Mouse (Mus musculus): ENCODE data around the gene Fam193a. TPM values are rescaled to one million over a fixed set of nuclear protein-coding genes. Genes with fewer than 3 reads are reported as not detected.

Fam193a gene
- total RNA-seq, 2 experiments from 2014 or later, result 41.3 to 42.7 TPM

GRCm38 (mm10) chr5:34381700-34382099 lies 12.0 kb downstream of the Fam193a start:
- DNase-seq, result no peak

GRCm38 (mm10) chr5:34385616-34386015 lies 15.9 kb downstream of the Fam193a start:
- DNase-seq, result no peak

GRCm38 (mm10) chr5:34386744-34387143 lies 17.0 kb downstream of the Fam193a start:
- no peak for DNase-seq

GRCm38 (mm10) chr5:34393251-34393650 lies 23.5 kb downstream of the Fam193a start:
- DNase-seq, result no peak

- no peak for DNase-seq
These were observed 25.6 kb downstream of the Fam193a start for GRCm38 (mm10) chr5:34395347-34395746.

GRCm38 (mm10) chr5:34395850-34396540 lies 26.3 kb downstream of the Fam193a start:
- DNase-seq, result no peak

GRCm38 (mm10) chr5:34397866-34398265 lies 28.1 kb downstream of the Fam193a start:
- no peak for DNase-seq

- no peak for DNase-seq
These were observed 28.6 kb downstream of the Fam193a start for GRCm38 (mm10) chr5:34398326-34398725.

- DNase-seq, result no peak
These were observed 37.7 kb downstream of the Fam193a start for GRCm38 (mm10) chr5:34407366-34407918.

GRCm38 (mm10) chr5:34409002-34409401 lies 39.3 kb downstream of the Fam193a start:
- no peak for DNase-seq

- no peak for DNase-seq
These were observed 41.1 kb downstream of the Fam193a start for GRCm38 (mm10) chr5:34410819-34411218.

GRCm38 (mm10) chr5:34413921-34414320 lies 44.2 kb downstream of the Fam193a start:
- no peak for DNase-seq

- no peak for DNase-seq
These were observed 47.7 kb downstream of the Fam193a start for GRCm38 (mm10) chr5:34417251-34418008.

- no peak for DNase-seq
These were observed 49.5 kb downstream of the Fam193a start for GRCm38 (mm10) chr5:34419188-34419587.

GRCm38 (mm10) chr5:34430776-34431175 lies 61.0 kb downstream of the Fam193a start:
- no peak for DNase-seq

GRCm38 (mm10) chr5:34433786-34434185 lies 64.1 kb downstream of the Fam193a start:
- no peak for DNase-seq

GRCm38 (mm10) chr5:34434241-34434640 lies 64.5 kb downstream of the Fam193a start:
- DNase-seq, result peak in 1 of 2 experiments; percentile 18

- no peak for DNase-seq
These were observed 68.3 kb downstream of the Fam193a start for GRCm38 (mm10) chr5:34438052-34438451.

GRCm38 (mm10) chr5:34438659-34439058 lies 68.9 kb downstream of the Fam193a start:
- no peak for DNase-seq

- DNase-seq, result no peak
These were observed 70.0 kb downstream of the Fam193a start for GRCm38 (mm10) chr5:34439768-34440167.

- DNase-seq, result no peak
These were observed 72.1 kb downstream of the Fam193a start for GRCm38 (mm10) chr5:34441797-34442196.

- no peak for DNase-seq
These were observed 76.5 kb downstream of the Fam193a start for GRCm38 (mm10) chr5:34446207-34446606.

- DNase-seq, result peak in 1 of 2 experiments; percentile 15
These were observed 89.3 kb downstream of the Fam193a start for GRCm38 (mm10) chr5:34458994-34459393.

GRCm38 (mm10) chr5:34461294-34461693 lies 91.6 kb downstream of the Fam193a start:
- DNase-seq, result no peak
